Mouse (Mus musculus): Measurements from ENCODE around the gene Add1. TPM values are rescaled to one million over a fixed set of nuclear protein-coding genes. Genes with fewer than 3 reads are reported as not detected.

Gene Add1
- total and polyA plus RNA-seq, 2 experiments from 2014 or later: 166 to 301 TPM

GRCm38 (mm10) chr5:34659686-34660590 is 86.5 kb downstream of the Add1 start, which contains the start of the genes Nop14 and Grk4:
Gene Nop14, minus strand, starts transcription at chr5:34660148.
Gene Grk4, plus strand, starts transcription at chr5:34660379.
- under 1% methylated on average over 59 of the region's 60 CpGs for WGBS

GRCm38 (mm10) chr5:34660591-34661130 is 87.2 kb downstream of the Add1 start:
- TF ChIP-seq CTCF (IDR thresholded peaks at IDR 0.05): peak; percentile 5; the same call in 1 of the 2 replicates
- no peak for DNase-seq (ENCODE audit: low spot score)
- Histone ChIP-seq H3K9me3 (ENCODE audit: low read length) (no peaks in the 10 kb centered on the region), H3K4me1 (ENCODE audit: insufficient read depth, low read length) (peaks cover 4% of the 10 kb centered on the region; the same call in 1 of the 2 replicates), H3K4me3 (ENCODE audit: low read depth, low read length) (peak overlapping the region; percentile 48), H3K4me2 (ENCODE audit: low read depth, low read length, poor library complexity, severe bottlenecking) (peak overlapping the region; percentile 56), H3K27me3 (ENCODE audit: insufficient read depth, low read length) (no peaks in the 10 kb centered on the region), H3K9ac (replicated peaks; ENCODE audit: low read length, poor library complexity, severe bottlenecking) (peak overlapping the region; percentile 63), H3K27ac (ENCODE audit: low read depth, low read length) (peak overlapping the region; percentile 78), H3K36me3 (ENCODE audit: insufficient read depth, low read length) (peaks cover 10% of the 10 kb centered on the region)
- WGBS: under 1% methylated on average over 53 of the region's 57 CpGs
- ATAC-seq (ENCODE audit: low FRiP score): no peak; the same call in 1 of the 2 replicates

More at GRCm38 (mm10) chr5:34659686-34660590, 86.5 kb downstream of the Add1 start, which contains the start of the genes Nop14 and Grk4:
- peak within 1 kb of the TSS; percentile 56 for H3K4me2 ChIP-seq (ENCODE audit: low read depth, low read length, poor library complexity, severe bottlenecking)
- H3K4me3 ChIP-seq (ENCODE audit: low read depth, low read length): peak within 1 kb of the TSS; percentile 48
- H3K9me3 ChIP-seq (ENCODE audit: low read length): no peaks in the 10 kb centered on the region
- peak; percentile 100 for ATAC-seq (ENCODE audit: low FRiP score)
- TF ChIP-seq CTCF (IDR thresholded peaks at IDR 0.05): peak; percentile 95
- H3K27me3 ChIP-seq (ENCODE audit: insufficient read depth, low read length): no peaks in the 10 kb centered on the region
- DNase-seq (ENCODE audit: low spot score): peak; percentile 100
- H3K9ac ChIP-seq (replicated peaks; ENCODE audit: low read length, poor library complexity, severe bottlenecking): peak within 1 kb of the TSS; percentile 63
- H3K27ac ChIP-seq (ENCODE audit: low read depth, low read length): peak within 1 kb of the TSS; percentile 78
- H3K4me1 ChIP-seq (ENCODE audit: insufficient read depth, low read length): peaks cover 4% of the 10 kb centered on the region; the same call in 1 of the 2 replicates
- H3K36me3 ChIP-seq (ENCODE audit: insufficient read depth, low read length): peaks cover 16% of the 10 kb centered on the region

- H3K27ac ChIP-seq (ENCODE audit: low read depth, low read length): no peak overlapping the region
- WGBS: 85% methylated on average over 4 of the region's 4 CpGs
- ATAC-seq (ENCODE audit: low FRiP score) (no peak), DNase-seq (ENCODE audit: low spot score) (no peak)
- TF ChIP-seq CTCF (IDR thresholded peaks at IDR 0.05): peak; percentile 5; the same call in 1 of the 2 replicates
- peaks cover 4% of the 10 kb centered on the region; the same call in 1 of the 2 replicates for H3K36me3 ChIP-seq (ENCODE audit: insufficient read depth, low read length)
- H3K4me1 ChIP-seq (ENCODE audit: insufficient read depth, low read length): peaks cover 4% of the 10 kb centered on the region; the same call in 1 of the 2 replicates
- H3K4me2 ChIP-seq (ENCODE audit: low read depth, low read length, poor library complexity, severe bottlenecking): no peak overlapping the region
- H3K27me3 ChIP-seq (ENCODE audit: insufficient read depth, low read length): no peaks in the 10 kb centered on the region
- H3K4me3 ChIP-seq (ENCODE audit: low read depth, low read length): no peak overlapping the region
- no peak overlapping the region for H3K9ac ChIP-seq (replicated peaks; ENCODE audit: low read length, poor library complexity, severe bottlenecking)
- H3K9me3 ChIP-seq (ENCODE audit: low read length): no peaks in the 10 kb centered on the region
Measured at GRCm38 (mm10) chr5:34661909-34662308, 88.4 kb downstream of the Add1 start.

- no peak for DNase-seq (ENCODE audit: low spot score)
- no peaks in the 10 kb centered on the region for H3K36me3 ChIP-seq (ENCODE audit: insufficient read depth, low read length)
- no peak overlapping the region for H3K4me2 ChIP-seq (ENCODE audit: low read depth, low read length, poor library complexity, severe bottlenecking)
- H3K9me3 ChIP-seq (ENCODE audit: low read length): no peaks in the 10 kb centered on the region
- WGBS: 100% methylated on average over 2 of the region's 2 CpGs
- H3K9ac ChIP-seq (replicated peaks; ENCODE audit: low read length, poor library complexity, severe bottlenecking): no peak overlapping the region
- TF ChIP-seq CTCF (IDR thresholded peaks at IDR 0.05): no peak
- no peaks in the 10 kb centered on the region for H3K27me3 ChIP-seq (ENCODE audit: insufficient read depth, low read length)
- no peak overlapping the region for H3K27ac ChIP-seq (ENCODE audit: low read depth, low read length)
- ATAC-seq (ENCODE audit: low FRiP score): no peak
- no peak overlapping the region for H3K4me3 ChIP-seq (ENCODE audit: low read depth, low read length)
- H3K4me1 ChIP-seq (ENCODE audit: insufficient read depth, low read length): peaks cover 4% of the 10 kb centered on the region; the same call in 1 of the 2 replicates
Measured at GRCm38 (mm10) chr5:34663231-34663630, 89.8 kb downstream of the Add1 start.

GRCm38 (mm10) chr5:34669493-34669892 is 96.0 kb downstream of the Add1 start:
- ATAC-seq (ENCODE audit: low FRiP score): no peak
- 69% methylated on average over 2 of the region's 2 CpGs for WGBS

More at GRCm38 (mm10) chr5:34669493-34669892, 96.0 kb downstream of the Add1 start:
- TF ChIP-seq CTCF (IDR thresholded peaks at IDR 0.05): peak; percentile 28
- DNase-seq (ENCODE audit: low spot score): no peak
- no peaks in the 10 kb centered on the region for H3K9me3 ChIP-seq (ENCODE audit: low read length)
- H3K36me3 ChIP-seq (ENCODE audit: insufficient read depth, low read length): no peaks in the 10 kb centered on the region
- H3K27ac ChIP-seq (ENCODE audit: low read depth, low read length): no peak overlapping the region
- no peaks in the 10 kb centered on the region for H3K4me1 ChIP-seq (ENCODE audit: insufficient read depth, low read length)
- H3K4me2 ChIP-seq (ENCODE audit: low read depth, low read length, poor library complexity, severe bottlenecking): no peak overlapping the region
- no peaks in the 10 kb centered on the region for H3K27me3 ChIP-seq (ENCODE audit: insufficient read depth, low read length)
- no peak overlapping the region for H3K9ac ChIP-seq (replicated peaks; ENCODE audit: low read length, poor library complexity, severe bottlenecking)
- H3K4me3 ChIP-seq (ENCODE audit: low read depth, low read length): no peak overlapping the region

Data from midbrain, postnatal 0 days (tissue).